Mouse (Mus musculus) brain, embryonic 14.5 days (tissue): ENCODE measurements around the gene Cop1.

ENCODE experiments used
- CTCF ChIP-seq: fragments of 200-500 bp; IDR thresholded peaks from 2 replicates; pipeline ENCODE4 v1.5.1; 2012; ENCODE audit warnings: inconsistent platforms, mild to moderate bottlenecking, moderate library complexity, borderline replicate concordance; ENCODE audit not compliant: insufficient read depth, insufficient read length; ENCODE audit errors: extremely low read depth
- POLR2A ChIP-seq: fragments of 200-500 bp; IDR thresholded peaks from 2 replicates; pipeline ENCODE4 v1.6.1; 2012; ENCODE audit warnings: mild to moderate bottlenecking, inconsistent platforms, borderline replicate concordance; ENCODE audit not compliant: poor library complexity, insufficient read depth, insufficient read length, severe bottlenecking; ENCODE audit errors: extremely low read depth

DNA sequence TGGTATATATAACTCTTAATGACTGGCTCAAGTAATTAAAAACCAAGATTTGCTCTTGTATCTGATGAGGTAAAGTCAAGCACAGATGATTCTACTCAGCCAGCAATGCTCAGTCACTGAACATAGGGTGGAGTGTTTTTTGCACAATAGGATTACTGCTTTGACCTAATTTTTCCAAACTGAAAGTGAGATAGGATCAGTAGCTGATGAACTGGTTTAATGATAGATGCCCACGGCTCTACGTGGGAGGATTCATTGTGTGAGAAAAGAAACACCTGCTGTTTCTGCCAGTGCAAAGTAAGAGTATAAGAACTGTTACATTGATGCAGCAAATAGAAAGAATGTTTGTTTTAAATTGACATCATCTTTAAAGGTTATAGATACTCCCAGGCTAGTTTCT is 10.1 kb upstream of the Cop1 start:
- TF ChIP-seq POLR2A (no peak), CTCF (no peak)
